Mouse (Mus musculus): ENCODE measurements around the gene Gramd4.

GRCm38 (mm10) chr15:86013130-86013529 is 44.4 kb upstream of the Gramd4 start:
- no peak for TF ChIP-seq POLR2A (IDR thresholded peaks at IDR 0.05; ENCODE audit: insufficient read length, low read depth)
- TF ChIP-seq E2F4 (IDR thresholded peaks at IDR 0.05; ENCODE audit: insufficient read depth) = no peak
- TF ChIP-seq TCF12 (IDR thresholded peaks at IDR 0.05; ENCODE audit: insufficient read depth, poor library complexity, severe bottlenecking) = no peak
- TF ChIP-seq USF1 (IDR thresholded peaks at IDR 0.05; ENCODE audit: low read depth) = no peak
- TF ChIP-seq MAX (IDR thresholded peaks at IDR 0.05; ENCODE audit: low read depth) = no peak
- no peak for TF ChIP-seq CEBPB (IDR thresholded peaks at IDR 0.05; ENCODE audit: insufficient read depth, poor library complexity, severe bottlenecking)
- no peak for TF ChIP-seq REST (IDR thresholded peaks at IDR 0.05; ENCODE audit: insufficient read depth, insufficient read length)

All from myocyte (in vitro differentiated cells).